Mouse (Mus musculus) megakaryocyte, embryonic 14.5 days (primary cell): Measurements from ENCODE around the gene Slc36a3. TPM values are rescaled to one million over a fixed set of nuclear protein-coding genes. Genes with fewer than 3 reads are reported as not detected.

Source experiments
- H3K27me3 ChIP-seq: replicated peaks from 2 replicates; pipeline ENCODE3; 2012; ENCODE audit warnings: inconsistent platforms
- H3K36me3 ChIP-seq: replicated peaks from 2 replicates; pipeline ENCODE3; 2012; ENCODE audit warnings: low read length, inconsistent platforms, mixed read lengths
- H3K4me1 ChIP-seq: 2 replicates; pipeline ENCODE4 v1.6.1; 2012; ENCODE audit warnings: inconsistent platforms
- H3K4me3 ChIP-seq: replicated peaks from 2 replicates; pipeline ENCODE3; 2012; ENCODE audit warnings: moderate library complexity, mild to moderate bottlenecking, inconsistent platforms
- H3K9me3 ChIP-seq: 2 replicates; pipeline ENCODE4 v1.6.1; 2012; ENCODE audit warnings: inconsistent platforms
- FLI1 ChIP-seq: IDR thresholded peaks from 2 replicates; pipeline ENCODE4 v1.6.1; 2012; ENCODE audit warnings: low read length, inconsistent platforms, mixed read lengths
- GATA1 ChIP-seq: IDR thresholded peaks from 3 replicates; pipeline ENCODE4 v1.6.1; 2012; ENCODE audit warnings: mixed read lengths, low read length, inconsistent platforms, borderline replicate concordance
- polyA plus RNA-seq: library from polyadenylated mRNA; stranded (reverse); fragments of >175 nt; gene quantifications from 2 replicates; pipeline ENCODE4 v1.2.3, GENCODE M21; 2012; ENCODE audit warnings: low replicate concordance; ENCODE audit not compliant: insufficient read depth

Slc36a3 gene
- polyA plus RNA-seq, 1 experiment = not detected

- Histone ChIP-seq H3K9me3 (no peaks in the 10 kb centered on the region), H3K36me3 (no peaks in the 10 kb centered on the region), H3K4me3 (no peak overlapping the region), H3K27me3 (peaks cover 70% of the 10 kb centered on the region), H3K4me1 (peaks cover 59% of the 10 kb centered on the region)
- TF ChIP-seq GATA1 (no peak), FLI1 (no peak)
These were observed 27.3 kb upstream of the Slc36a3 start for GRCm38 (mm10) chr11:55178830-55179229.

GRCm38 (mm10) chr11:55170501-55170900 is 19.0 kb upstream of the Slc36a3 start:
- H3K27me3 ChIP-seq = peaks cover 51% of the 10 kb centered on the region
- no peak overlapping the region for H3K4me3 ChIP-seq
- no peaks in the 10 kb centered on the region for H3K9me3 ChIP-seq
- no peak for TF ChIP-seq FLI1
- no peak for TF ChIP-seq GATA1
- H3K4me1 ChIP-seq = peaks cover 20% of the 10 kb centered on the region
- H3K36me3 ChIP-seq = no peaks in the 10 kb centered on the region

GRCm38 (mm10) chr11:55168914-55169313 is 17.4 kb upstream of the Slc36a3 start:
- TF ChIP-seq FLI1 = no peak
- no peak for TF ChIP-seq GATA1
- Histone ChIP-seq H3K27me3 (peaks cover 40% of the 10 kb centered on the region), H3K4me3 (no peak overlapping the region), H3K9me3 (no peaks in the 10 kb centered on the region), H3K4me1 (peaks cover 30% of the 10 kb centered on the region), H3K36me3 (no peaks in the 10 kb centered on the region)

GRCm38 (mm10) chr11:55168504-55168903 is 17.0 kb upstream of the Slc36a3 start:
- no peaks in the 10 kb centered on the region for H3K9me3 ChIP-seq
- peaks cover 30% of the 10 kb centered on the region for H3K4me1 ChIP-seq
- no peak overlapping the region for H3K4me3 ChIP-seq
- TF ChIP-seq FLI1 (no peak), GATA1 (no peak)
- peaks cover 41% of the 10 kb centered on the region for H3K27me3 ChIP-seq
- no peaks in the 10 kb centered on the region for H3K36me3 ChIP-seq

GRCm38 (mm10) chr11:55165748-55166147 is 14.2 kb upstream of the Slc36a3 start:
- TF ChIP-seq GATA1 = no peak
- no peak for TF ChIP-seq FLI1
- no peak overlapping the region for H3K4me3 ChIP-seq
- H3K27me3 ChIP-seq = peaks cover 33% of the 10 kb centered on the region
- H3K4me1 ChIP-seq = peaks cover 41% of the 10 kb centered on the region
- H3K36me3 ChIP-seq = no peaks in the 10 kb centered on the region
- H3K9me3 ChIP-seq = no peaks in the 10 kb centered on the region

GRCm38 (mm10) chr11:55164723-55165122 is 13.2 kb upstream of the Slc36a3 start:
- no peak overlapping the region for H3K4me3 ChIP-seq
- H3K27me3 ChIP-seq = peaks cover 29% of the 10 kb centered on the region
- H3K4me1 ChIP-seq = peaks cover 40% of the 10 kb centered on the region
- H3K36me3 ChIP-seq = no peaks in the 10 kb centered on the region
- TF ChIP-seq FLI1 (no peak), GATA1 (no peak)
- H3K9me3 ChIP-seq = no peaks in the 10 kb centered on the region

- H3K27me3 ChIP-seq = peaks cover 20% of the 10 kb centered on the region
- H3K9me3 ChIP-seq = peaks cover 1% of the 10 kb centered on the region
- TF ChIP-seq FLI1 (no peak), GATA1 (no peak)
- no peaks in the 10 kb centered on the region for H3K36me3 ChIP-seq
- peaks cover 44% of the 10 kb centered on the region for H3K4me1 ChIP-seq
- no peak overlapping the region for H3K4me3 ChIP-seq
These were observed 11.2 kb upstream of the Slc36a3 start for GRCm38 (mm10) chr11:55162670-55163069.

- peaks cover 43% of the 10 kb centered on the region for H3K4me1 ChIP-seq
- peaks cover 18% of the 10 kb centered on the region for H3K27me3 ChIP-seq
- TF ChIP-seq FLI1 (no peak), GATA1 (no peak)
- peaks cover 13% of the 10 kb centered on the region for H3K9me3 ChIP-seq
- H3K36me3 ChIP-seq = no peaks in the 10 kb centered on the region
- H3K4me3 ChIP-seq = no peak overlapping the region
These were observed 7.4 kb upstream of the Slc36a3 start for GRCm38 (mm10) chr11:55158785-55159359.

- Histone ChIP-seq H3K27me3 (peaks cover 15% of the 10 kb centered on the region), H3K4me3 (peak overlapping the region; percentile 69), H3K4me1 (peaks cover 32% of the 10 kb centered on the region), H3K36me3 (no peaks in the 10 kb centered on the region), H3K9me3 (peaks cover 23% of the 10 kb centered on the region)
- TF ChIP-seq FLI1 (no peak), GATA1 (no peak)
These were observed 3.5 kb upstream of the Slc36a3 start for GRCm38 (mm10) chr11:55155070-55155421.

GRCm38 (mm10) chr11:55154398-55155069 is 3.0 kb upstream of the Slc36a3 start:
- H3K27me3 ChIP-seq = peaks cover 15% of the 10 kb centered on the region

GRCm38 (mm10) chr11:55148461-55148860 is 3.0 kb downstream of the Slc36a3 start:
- no peak overlapping the region for H3K4me3 ChIP-seq
- no peaks in the 10 kb centered on the region for H3K36me3 ChIP-seq
- H3K9me3 ChIP-seq = peaks cover 20% of the 10 kb centered on the region
- TF ChIP-seq GATA1 (no peak), FLI1 (no peak)
- peaks cover 9% of the 10 kb centered on the region for H3K27me3 ChIP-seq
- peaks cover 18% of the 10 kb centered on the region; the same call in 1 of the 2 replicates for H3K4me1 ChIP-seq

More at GRCm38 (mm10) chr11:55154398-55155069, 3.0 kb upstream of the Slc36a3 start:
- TF ChIP-seq FLI1 (no peak), GATA1 (no peak)
- H3K4me1 ChIP-seq = peaks cover 37% of the 10 kb centered on the region
- H3K36me3 ChIP-seq = no peaks in the 10 kb centered on the region
- peaks cover 23% of the 10 kb centered on the region for H3K9me3 ChIP-seq
- H3K4me3 ChIP-seq = no peak overlapping the region
